Mouse (Mus musculus): ENCODE measurements around the gene Fam53b. TPM values are rescaled to one million over a fixed set of nuclear protein-coding genes. Genes with fewer than 3 reads are reported as not detected.
A peak's percentile ranks its signal among the peaks of the same experiment; 100 is the strongest.

Gene Fam53b
- polyA plus RNA-seq (2015; fragmentation: Nextera tagmentation; extraction: Ambion mirVana), result 22.0 and 22.5 TPM in 2 replicates

DNA sequence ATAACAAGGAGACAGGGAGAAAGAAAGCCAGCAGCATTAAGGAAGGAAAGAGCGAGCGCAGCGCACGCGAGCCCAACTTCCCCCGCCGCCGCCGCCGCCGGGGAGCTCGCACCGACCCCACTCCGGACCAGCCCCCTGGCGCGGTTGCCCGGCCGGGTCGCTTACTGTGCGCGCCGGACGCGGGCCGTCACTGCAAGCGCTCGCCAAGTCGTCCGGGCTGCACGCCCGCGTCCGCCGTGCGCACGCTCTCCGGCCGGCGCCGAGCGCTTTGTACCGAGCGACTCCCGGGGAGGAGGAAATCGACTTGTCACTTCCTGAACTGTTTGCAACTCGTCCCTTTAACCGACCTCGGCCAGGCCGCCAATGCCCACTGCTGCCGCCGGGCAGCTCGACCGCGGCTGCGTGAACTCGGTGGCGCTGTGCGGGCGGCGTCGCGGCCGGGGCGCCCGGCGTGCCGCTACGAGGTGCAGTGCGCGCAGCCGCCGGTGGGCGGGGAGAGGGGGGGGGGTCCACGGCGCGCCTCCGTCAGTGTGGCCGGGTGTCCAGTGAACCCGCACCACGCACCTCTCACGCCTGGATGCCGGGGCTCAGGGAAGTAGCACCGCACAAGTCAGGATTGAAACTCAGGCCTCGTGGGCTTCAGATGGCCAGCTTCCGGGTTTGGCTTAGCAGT is at the start of gene Fam53b:
TSS of gene Fam53b (minus strand) at position 471 of the 673 bp plus-strand sequence.
- H3K27ac ChIP-seq, result peak within 1 kb of the TSS; percentile 91
- H3K4me1 ChIP-seq, result peaks cover 50% of the 10 kb centered on the region
- peak; percentile 70 for ATAC-seq (replicated peaks; ENCODE audit: low FRiP score)
- peak within 1 kb of the TSS; percentile 64 for H3K4me3 ChIP-seq (replicated peaks)
- no peaks in the 10 kb centered on the region for H3K9me3 ChIP-seq (replicated peaks)
- H3K27me3 ChIP-seq, result no peaks in the 10 kb centered on the region
- WGBS, result under 1% methylated on average over 81 of the region's 85 CpGs
- no peaks in the 10 kb centered on the region for H3K36me3 ChIP-seq
- peak within 1 kb of the TSS; percentile 82 for H3K4me2 ChIP-seq
- H3K9ac ChIP-seq, result peak within 1 kb of the TSS; percentile 60

DNA sequence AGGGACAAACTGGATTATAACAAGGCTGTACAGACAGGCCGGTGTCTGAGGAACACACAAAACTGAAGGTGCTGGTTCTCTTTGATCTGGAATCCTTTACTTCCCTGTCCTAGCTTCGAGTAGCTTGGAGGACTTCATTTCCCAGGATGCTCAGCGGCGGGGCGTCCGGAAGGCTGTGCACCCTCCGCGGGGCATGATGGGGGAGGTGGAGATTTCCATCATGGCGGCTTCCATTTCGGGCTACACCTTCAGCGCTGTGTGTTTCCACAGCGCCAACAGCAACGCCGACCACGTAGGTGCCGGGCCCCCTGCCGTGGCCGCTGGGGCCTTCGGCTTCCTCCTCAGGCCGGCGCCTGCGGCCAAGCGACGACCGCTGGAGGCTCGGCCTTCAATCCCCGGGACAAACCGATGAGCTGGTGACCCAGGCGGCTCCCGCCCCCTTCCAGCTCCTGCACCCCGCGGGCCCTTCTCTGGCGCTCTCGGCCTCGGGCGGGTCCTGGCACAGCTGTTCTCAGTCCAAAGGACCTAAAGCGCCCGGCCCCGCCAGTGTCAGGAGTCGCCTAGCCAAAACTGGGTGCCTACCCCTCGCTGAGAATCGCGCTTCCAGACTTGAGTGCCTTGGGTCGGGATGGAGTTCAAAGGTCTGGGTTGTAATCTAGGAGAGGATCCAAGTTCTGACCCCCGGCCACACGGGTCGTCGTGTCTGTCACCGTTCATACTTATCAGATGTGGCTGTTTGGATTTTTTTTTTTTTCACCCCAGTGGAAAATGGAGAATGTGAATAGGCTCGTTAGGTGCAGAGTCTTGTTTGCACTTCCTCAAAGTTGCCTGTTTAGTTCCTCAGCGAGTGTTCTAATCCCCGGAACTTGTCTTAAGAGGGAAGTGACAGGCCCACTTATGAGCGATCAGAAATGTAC is 45.6 kb upstream of the Fam53b start, which contains the start of gene Abraxas2:
TSS of gene Abraxas2 (plus strand) at position 184 of the 917 bp plus-strand sequence.
- peak within 1 kb of the TSS; percentile 81 for H3K4me3 ChIP-seq (replicated peaks)
- no peaks in the 10 kb centered on the region for H3K27me3 ChIP-seq
- no peaks in the 10 kb centered on the region for H3K36me3 ChIP-seq
- ATAC-seq (replicated peaks; ENCODE audit: low FRiP score), result peak; percentile 96
- peak within 1 kb of the TSS; percentile 64 for H3K4me2 ChIP-seq
- H3K9me3 ChIP-seq (replicated peaks), result no peaks in the 10 kb centered on the region
- H3K4me1 ChIP-seq, result peaks cover 15% of the 10 kb centered on the region
- under 1% methylated on average over 53 of the region's 53 CpGs for WGBS
- H3K9ac ChIP-seq, result peak within 1 kb of the TSS; percentile 94
- H3K27ac ChIP-seq, result peak within 1 kb of the TSS; percentile 86

DNA sequence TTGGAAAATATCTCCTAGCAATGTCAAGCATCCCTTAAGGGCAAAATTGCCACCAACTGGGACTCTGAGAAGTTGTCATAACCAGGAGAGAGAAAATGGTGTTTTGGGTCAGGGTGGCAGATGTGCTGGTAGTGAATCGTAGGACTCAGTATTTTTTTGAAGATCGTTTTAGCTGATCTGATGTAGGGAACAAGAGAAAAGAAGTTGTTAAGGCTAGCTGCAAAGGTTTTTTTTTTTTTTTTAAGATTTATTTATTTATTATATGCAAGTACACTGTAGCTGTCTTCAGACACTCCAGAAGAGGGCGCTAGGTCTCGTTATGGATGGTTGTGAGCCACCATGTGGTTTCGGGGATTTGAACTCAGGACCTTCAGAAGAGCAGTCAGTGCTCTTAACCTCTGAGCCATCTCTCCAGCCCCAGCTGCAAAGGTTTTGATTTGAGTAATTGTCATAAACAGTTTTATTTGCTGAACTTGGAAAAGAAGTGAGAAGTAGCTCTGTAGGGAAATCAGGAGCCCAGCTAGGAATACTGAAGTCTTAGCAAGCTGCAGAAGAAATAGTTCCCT is 44.4 kb upstream of the Fam53b start:
- no peaks in the 10 kb centered on the region for H3K9me3 ChIP-seq (replicated peaks)
- no peak for ATAC-seq (replicated peaks; ENCODE audit: low FRiP score)
- H3K4me1 ChIP-seq, result peaks cover 15% of the 10 kb centered on the region
- no peak overlapping the region for H3K4me3 ChIP-seq (replicated peaks)
- 71% methylated on average over 5 of the region's 5 CpGs for WGBS
- H3K27ac ChIP-seq, result no peak overlapping the region
- H3K4me2 ChIP-seq, result no peak overlapping the region
- no peaks in the 10 kb centered on the region for H3K36me3 ChIP-seq
- no peaks in the 10 kb centered on the region for H3K27me3 ChIP-seq
- no peak overlapping the region for H3K9ac ChIP-seq

DNA sequence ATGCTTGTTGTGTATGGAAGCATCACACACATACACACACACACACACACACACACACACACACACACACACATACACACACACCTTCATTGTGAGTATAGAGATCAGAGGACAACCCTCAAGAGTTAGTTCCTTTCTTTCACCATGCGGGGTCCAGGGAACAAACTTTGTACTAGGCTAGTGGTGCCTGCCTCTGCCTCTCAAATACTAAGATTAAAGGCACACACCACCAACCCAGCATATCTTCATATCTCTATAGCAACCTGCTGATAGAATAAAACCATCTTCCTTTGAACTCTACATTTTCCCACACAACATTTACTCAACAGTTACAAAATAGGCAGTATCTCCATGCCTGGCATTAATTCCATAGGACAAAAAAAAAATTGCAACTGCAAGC is 42.4 kb upstream of the Fam53b start:
- ATAC-seq (replicated peaks; ENCODE audit: low FRiP score), result no peak
- WGBS, result 83% methylated on average over 1 of the region's 1 CpGs
- no peaks in the 10 kb centered on the region for H3K36me3 ChIP-seq

DNA sequence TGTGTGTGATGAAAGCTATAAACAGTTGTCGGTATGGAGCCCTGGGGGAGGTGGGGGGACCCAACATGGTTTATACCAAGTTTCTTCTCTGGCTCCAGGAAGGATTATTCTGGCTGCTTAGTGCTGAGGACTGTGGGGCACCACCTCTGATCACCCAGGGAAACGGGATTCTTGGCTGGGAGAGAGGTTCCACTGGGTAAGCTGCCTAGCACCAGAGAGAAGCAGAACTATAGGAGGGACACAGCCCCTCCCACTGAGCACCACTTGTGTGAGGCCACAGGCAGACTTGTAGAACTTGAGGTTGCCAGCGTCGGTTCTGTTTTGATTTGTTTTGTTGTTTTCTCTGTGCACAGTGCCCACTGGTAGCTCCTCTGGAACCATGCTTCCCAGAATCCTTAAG is 40.3 kb upstream of the Fam53b start:
- H3K36me3 ChIP-seq, result peaks cover 16% of the 10 kb centered on the region
- H3K4me3 ChIP-seq (replicated peaks), result no peak overlapping the region
- WGBS, result 73% methylated on average over 4 of the region's 4 CpGs
- H3K27me3 ChIP-seq, result no peaks in the 10 kb centered on the region
- no peak overlapping the region for H3K9ac ChIP-seq
- no peaks in the 10 kb centered on the region for H3K9me3 ChIP-seq (replicated peaks)
- H3K4me2 ChIP-seq, result no peak overlapping the region
- no peak for ATAC-seq (replicated peaks; ENCODE audit: low FRiP score)
- peaks cover 19% of the 10 kb centered on the region for H3K4me1 ChIP-seq
- H3K27ac ChIP-seq, result no peak overlapping the region

More for the DNA sequence above, 42.4 kb upstream of the Fam53b start:
- Histone ChIP-seq H3K4me3 (replicated peaks) (no peak overlapping the region), H3K27me3 (no peaks in the 10 kb centered on the region), H3K9me3 (replicated peaks) (no peaks in the 10 kb centered on the region), H3K27ac (no peak overlapping the region), H3K4me1 (peaks cover 27% of the 10 kb centered on the region), H3K4me2 (no peak overlapping the region), H3K9ac (no peak overlapping the region)

DNA sequence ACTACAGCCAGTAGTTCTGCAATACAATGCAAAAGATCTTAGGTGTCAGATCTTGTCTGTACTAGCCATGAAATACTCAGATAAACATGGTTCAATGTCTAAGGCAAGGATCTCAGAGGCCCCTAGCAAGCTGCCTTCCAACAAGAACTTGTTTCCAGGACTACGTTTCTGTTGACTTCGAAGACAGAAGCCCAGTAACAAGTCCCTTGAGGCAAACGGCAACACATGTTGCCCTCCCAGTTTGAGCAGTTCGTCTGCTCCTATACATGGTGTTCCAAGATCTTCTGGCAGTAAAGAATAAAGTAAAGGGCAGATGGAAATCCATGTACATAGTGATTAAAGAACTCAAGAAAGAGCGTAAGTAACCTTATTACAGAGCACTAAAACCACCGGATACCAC is 39.7 kb upstream of the Fam53b start:
- Histone ChIP-seq H3K9me3 (replicated peaks) (no peaks in the 10 kb centered on the region), H3K9ac (no peak overlapping the region), H3K4me3 (replicated peaks) (no peak overlapping the region), H3K27me3 (no peaks in the 10 kb centered on the region), H3K4me2 (no peak overlapping the region), H3K27ac (no peak overlapping the region), H3K4me1 (peaks cover 14% of the 10 kb centered on the region), H3K36me3 (peaks cover 22% of the 10 kb centered on the region)
- ATAC-seq (replicated peaks; ENCODE audit: low FRiP score), result no peak
- 84% methylated on average over 6 of the region's 6 CpGs for WGBS

DNA sequence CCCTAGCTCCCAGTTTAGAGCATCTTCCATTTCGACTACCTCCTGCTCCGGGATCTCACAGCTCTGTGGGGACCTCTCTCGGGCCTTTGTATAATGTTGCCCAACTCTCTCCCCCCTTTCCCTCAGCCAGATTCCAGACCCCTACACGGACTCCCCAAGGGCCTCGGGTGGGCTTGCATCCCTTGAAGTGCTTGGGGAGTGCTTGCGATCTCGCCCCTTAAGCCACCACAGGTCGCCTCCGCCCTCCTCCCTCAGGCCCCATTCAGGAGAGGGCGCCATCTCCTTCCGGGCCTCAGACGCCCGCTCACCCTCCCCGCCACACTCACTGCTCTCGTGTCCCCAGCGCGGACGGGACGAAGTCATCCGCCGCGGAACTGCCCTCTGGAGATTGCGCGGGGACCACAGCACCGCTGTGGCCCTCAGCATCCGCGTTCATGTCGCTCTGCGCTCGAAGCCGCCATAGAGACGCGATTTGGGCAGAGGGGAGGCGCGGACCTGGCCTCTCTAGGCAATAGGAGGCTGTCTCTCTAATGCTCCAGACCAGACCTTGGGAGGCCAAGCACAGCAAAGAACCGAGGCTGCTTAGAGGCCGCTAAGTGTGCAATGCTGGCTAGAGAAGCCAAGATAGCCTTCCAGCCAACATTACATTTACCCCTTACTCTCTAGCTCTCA is 38.6 kb upstream of the Fam53b start, which contains the start of gene Eef1akmt2:
TSS of gene Eef1akmt2 (minus strand) at position 501 of the 672 bp plus-strand sequence.
- peaks cover 14% of the 10 kb centered on the region for H3K4me1 ChIP-seq
- peaks cover 31% of the 10 kb centered on the region for H3K36me3 ChIP-seq
- H3K27me3 ChIP-seq, result no peaks in the 10 kb centered on the region
- peak within 1 kb of the TSS; percentile 86 for H3K4me3 ChIP-seq (replicated peaks)
- H3K9ac ChIP-seq, result peak within 1 kb of the TSS; percentile 89
- ATAC-seq (replicated peaks; ENCODE audit: low FRiP score), result peak; percentile 98
- peak within 1 kb of the TSS; percentile 65 for H3K4me2 ChIP-seq
- H3K27ac ChIP-seq, result peak within 1 kb of the TSS; percentile 99
- H3K9me3 ChIP-seq (replicated peaks), result no peaks in the 10 kb centered on the region
- WGBS, result under 1% methylated on average over 37 of the region's 37 CpGs

DNA sequence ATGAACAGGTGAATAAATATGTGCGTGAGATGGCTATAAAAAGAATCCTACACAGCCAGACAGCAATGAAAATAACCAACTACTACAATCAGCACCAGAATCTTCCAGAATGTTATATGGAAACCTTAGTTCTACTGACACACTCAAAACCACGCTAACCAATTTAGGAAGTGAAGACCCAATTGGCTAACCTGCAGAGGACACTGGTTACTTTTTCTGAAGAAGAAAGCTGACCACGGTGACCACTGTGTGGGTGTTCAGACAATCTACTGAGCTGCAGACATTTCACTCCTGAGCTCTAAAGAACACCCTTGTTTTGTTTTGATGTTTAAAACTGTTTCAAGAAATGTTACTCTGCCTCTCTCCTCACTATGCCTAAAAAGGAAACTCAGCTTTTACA is 29.5 kb upstream of the Fam53b start:
- 0 out of 2 replicates have a peak, but pooled peaks cover 3% of the 10 kb centered on the region for H3K4me1 ChIP-seq
- 92% methylated on average over 3 of the region's 3 CpGs for WGBS
- H3K4me3 ChIP-seq (replicated peaks), result no peak overlapping the region
- H3K36me3 ChIP-seq, result peaks cover 64% of the 10 kb centered on the region
- no peaks in the 10 kb centered on the region for H3K27me3 ChIP-seq
- H3K4me2 ChIP-seq, result no peak overlapping the region
- ATAC-seq (replicated peaks; ENCODE audit: low FRiP score), result no peak
- H3K27ac ChIP-seq, result no peak overlapping the region
- H3K9me3 ChIP-seq (replicated peaks), result no peaks in the 10 kb centered on the region
- no peak overlapping the region for H3K9ac ChIP-seq

DNA sequence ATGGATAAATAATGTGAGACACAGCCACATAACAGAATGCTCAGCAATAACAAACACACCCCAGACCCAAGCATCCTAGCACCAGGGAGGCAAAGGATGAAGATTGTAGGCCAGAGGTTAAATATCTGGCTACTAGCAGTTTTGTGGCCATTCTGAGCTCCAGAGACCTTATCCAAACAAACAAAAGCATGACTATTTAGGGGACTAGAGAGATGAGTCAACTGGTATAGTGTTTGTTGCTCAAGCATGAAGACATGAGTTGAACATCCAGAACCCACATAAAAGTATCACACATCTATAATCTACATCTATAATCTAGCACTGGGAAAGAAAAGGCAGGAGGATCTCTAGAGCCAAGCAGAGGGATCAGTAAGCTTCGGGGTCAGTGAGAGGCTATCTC is 28.8 kb upstream of the Fam53b start:
- Histone ChIP-seq H3K27ac (no peak overlapping the region), H3K36me3 (peaks cover 60% of the 10 kb centered on the region), H3K27me3 (no peaks in the 10 kb centered on the region), H3K4me3 (replicated peaks) (no peak overlapping the region), H3K9ac (no peak overlapping the region), H3K4me2 (no peak overlapping the region), H3K9me3 (replicated peaks) (no peaks in the 10 kb centered on the region), H3K4me1 (0 out of 2 replicates have a peak, but pooled peaks cover 3% of the 10 kb centered on the region)
- WGBS, result 93% methylated on average over 1 of the region's 1 CpGs
- no peak for ATAC-seq (replicated peaks; ENCODE audit: low FRiP score)

DNA sequence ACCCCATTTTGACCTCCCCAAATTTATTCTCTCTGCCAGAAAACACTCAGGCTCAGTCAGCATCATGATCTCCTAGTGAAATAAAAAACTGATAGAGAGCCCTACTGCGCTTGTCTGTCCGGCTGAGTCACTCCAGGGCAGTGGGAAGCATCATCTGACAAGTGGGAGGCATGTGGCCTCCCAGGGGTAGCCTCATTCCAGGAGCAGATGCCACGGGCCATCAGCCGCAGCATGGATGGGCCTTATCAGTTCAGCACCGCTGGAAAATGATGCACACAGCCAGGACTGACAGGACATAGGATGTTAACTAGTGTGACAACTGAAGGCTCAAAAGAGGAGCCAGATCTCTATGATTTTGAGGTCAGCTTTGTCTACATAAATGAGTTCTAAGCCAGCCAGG is 27.6 kb upstream of the Fam53b start:
- peaks cover 61% of the 10 kb centered on the region for H3K36me3 ChIP-seq
- no peak overlapping the region for H3K4me3 ChIP-seq (replicated peaks)
- no peaks in the 10 kb centered on the region for H3K9me3 ChIP-seq (replicated peaks)
- no peak overlapping the region for H3K27ac ChIP-seq
- H3K27me3 ChIP-seq, result no peaks in the 10 kb centered on the region
- WGBS, result 62% methylated on average over 5 of the region's 5 CpGs
- no peak for ATAC-seq (replicated peaks; ENCODE audit: low FRiP score)
- no peak overlapping the region for H3K4me2 ChIP-seq
- H3K9ac ChIP-seq, result no peak overlapping the region
- 0 out of 2 replicates have a peak, but pooled peaks cover 3% of the 10 kb centered on the region for H3K4me1 ChIP-seq

DNA sequence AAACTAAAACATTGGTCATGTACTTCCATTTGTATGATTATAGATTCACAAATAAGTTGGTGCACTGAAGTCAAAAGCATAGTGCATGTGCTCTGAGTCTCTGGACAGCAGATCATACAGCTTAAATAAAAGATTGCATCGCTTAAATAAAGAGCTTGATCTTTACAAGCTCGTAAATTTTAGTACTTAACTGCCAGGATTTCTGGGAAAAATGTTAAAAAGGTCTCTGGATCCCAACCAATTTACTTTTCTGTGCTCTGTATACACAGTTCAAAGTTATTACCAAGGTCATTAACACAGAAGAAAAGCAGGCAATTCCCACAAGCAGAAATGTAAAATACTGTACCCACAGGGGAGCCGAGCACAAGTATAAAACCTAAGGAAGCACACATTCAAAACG is 17.3 kb upstream of the Fam53b start:
- no peaks in the 10 kb centered on the region for H3K4me1 ChIP-seq
- H3K36me3 ChIP-seq, result peaks cover 60% of the 10 kb centered on the region
- 0 out of 2 replicates have a peak overlapping the region, but pooled peaks have one; percentile 1 for H3K4me2 ChIP-seq
- no peak overlapping the region for H3K9ac ChIP-seq
- no peaks in the 10 kb centered on the region for H3K9me3 ChIP-seq (replicated peaks)
- H3K27ac ChIP-seq, result peak overlapping the region; percentile 51; the same call in 1 of the 2 replicates
- ATAC-seq (replicated peaks; ENCODE audit: low FRiP score), result no peak
- H3K4me3 ChIP-seq (replicated peaks), result no peak overlapping the region
- no peaks in the 10 kb centered on the region for H3K27me3 ChIP-seq
- WGBS, result 58% methylated on average over 4 of the region's 4 CpGs
